Mouse (Mus musculus): Measurements from ENCODE around the gene Gm20388. TPM values are rescaled to one million over a fixed set of nuclear protein-coding genes. Genes with fewer than 3 reads are reported as not detected.

Gene Gm20388
- total RNA-seq, 2 experiments from 2014 or later, result 6.8 to 7.8 TPM

DNA sequence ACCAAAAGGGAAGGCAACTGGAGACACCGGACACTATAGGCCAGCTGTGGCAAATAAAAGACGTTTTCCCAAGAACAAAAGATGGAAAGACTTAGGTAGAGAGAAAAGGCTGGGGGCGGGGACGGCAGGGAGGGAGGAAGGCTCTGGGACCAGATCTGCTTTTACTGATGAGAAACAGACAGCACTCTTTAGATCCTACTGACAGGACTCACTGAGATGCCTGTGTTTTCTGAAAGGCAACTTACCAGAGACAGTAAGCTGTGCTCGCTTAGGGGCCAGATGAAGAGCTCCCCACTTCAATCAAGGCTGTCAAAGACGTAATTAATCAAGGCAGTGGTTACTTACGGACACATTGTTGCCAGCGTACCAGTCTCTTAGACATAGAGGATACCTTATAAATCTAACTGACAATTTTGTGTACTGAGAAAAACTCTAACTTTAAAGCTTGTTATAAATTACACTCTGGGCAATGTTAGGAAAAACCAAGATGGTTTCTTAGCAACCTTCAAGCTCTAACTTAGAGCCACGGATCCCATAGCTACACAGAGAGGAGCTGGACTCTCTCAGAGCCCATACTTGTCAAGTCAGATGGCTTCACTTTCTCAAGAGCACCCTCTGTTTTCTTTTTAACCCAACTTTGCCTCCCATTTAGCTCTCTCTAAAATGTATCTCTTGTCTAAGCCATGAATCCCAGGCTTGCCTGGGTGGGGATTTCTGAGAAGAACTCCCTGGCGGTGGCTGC lies 4481.8 kb downstream of the Gm20388 start:
- intact Hi-C loops (cut with DNase I), result no loop called here
- no peak for DNase-seq

- intact Hi-C loops (cut with DNase I), result no loop called here
- no peak for DNase-seq
Measured at GRCm38 (mm10) chr8:124393013-124393412, 4482.4 kb downstream of the Gm20388 start.

DNA sequence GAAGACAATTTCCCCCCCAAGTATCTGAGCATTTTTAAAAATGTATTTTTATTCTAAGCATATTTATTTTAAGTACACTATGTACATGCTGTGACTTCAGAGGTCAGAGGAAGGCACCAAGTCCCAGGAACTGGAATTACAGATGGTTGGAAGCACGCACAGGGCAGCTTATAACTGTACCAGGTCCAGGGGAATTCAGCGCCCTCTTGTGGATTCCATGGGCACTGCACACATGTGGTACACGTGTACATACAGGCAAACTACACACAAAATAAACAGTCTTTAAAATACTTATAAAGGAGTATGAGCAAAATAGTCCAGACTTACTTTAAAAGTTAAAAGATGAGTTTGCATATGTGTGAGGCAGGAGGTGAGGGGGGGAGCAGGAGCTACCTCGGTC lies 4483.3 kb downstream of the Gm20388 start:
- no peak for DNase-seq
- intact Hi-C loops (cut with DNase I), result no loop called here

GRCm38 (mm10) chr8:124394951-124395350 lies 4484.3 kb downstream of the Gm20388 start:
- no peak for DNase-seq
- intact Hi-C loops (cut with DNase I), result no loop called here

Small RNAs within 50 kb of the gene (microRNA-seq; reads per million reads assigned to microRNA genes)
- 0 reads per million in 2 experiments for gene Gm22715
- gene Gm24366, result 0 reads per million in 2 experiments
- gene Gm27530, result 0 reads per million in 2 experiments
- 0 reads per million in 2 experiments for gene Mir1967
- 0 reads per million in 2 experiments for gene Mir6396
- 0 reads per million in 2 experiments for gene Mir7079
- 0 to 0.72 reads per million in 2 experiments for gene Mir7080
- gene Mir7237, result 0 reads per million in 2 experiments
- 0 to 0.36 reads per million in 2 experiments for gene Mir7687

Other genes starting within 250 kb of the Gm20388 start
- 100 to 1,000 TPM; 103 to 105 TPM for gene Wfdc1, start 244.5 kb upstream of the Gm20388 start, total RNA-seq (2021)
- under 1 TPM; 0.13 to 0.32 TPM for gene Atp2c2, start 210.8 kb upstream of the Gm20388 start, total RNA-seq (2021)
- gene Tldc1, start 132.4 kb upstream of the Gm20388 start, total RNA-seq (2021), result 1 to 10 TPM; 3.7 to 4.9 TPM
- gene Cotl1, start 70.3 kb upstream of the Gm20388 start, total RNA-seq (2021), result 1 to 10 TPM; 4.8 to 6.6 TPM
- gene Klhl36, start 48.6 kb upstream of the Gm20388 start, total RNA-seq (2021), result 1 to 10 TPM; 1.0 to 1.4 TPM
- gene Usp10, start 481 bp upstream of the Gm20388 start, total RNA-seq (2021), result 10 to 100 TPM; 51.0 to 57.1 TPM
- gene Crispld2, start 81.6 kb downstream of the Gm20388 start, total RNA-seq (2021), result 10 to 100 TPM in 1 of 2 experiments, 1 to 10 TPM in 1; 8.1 to 12.3 TPM
- gene Zdhhc7, start 190.6 kb downstream of the Gm20388 start, total RNA-seq (2021), result 10 to 100 TPM; 21.9 to 28.4 TPM
- 10 to 100 TPM; 29.0 to 41.6 TPM for gene 6430548M08Rik, start 203.3 kb downstream of the Gm20388 start, total RNA-seq (2021)